Mouse (Mus musculus): ENCODE data around the gene Gpr135.

Gpr135 gene

GRCm38 (mm10) chr12:72070327-72071269 is at the start of gene Gpr135:
Gpr135 (minus strand) TSS chr12:72071125.
- in situ Hi-C loops (cut with MboI; ENCODE audit: low pct_unique_long_range_greater_than_20kb in 1 of 2, low sequenced_read_pairs in 2 of 2, unreplicated experiment in 1 of 2) = loop anchor here in 1 of 2 experiments (25.0 kb wide), 1 partner anchor 592 kb away; the partner anchor contains the start of gene Dhrs7

- in situ Hi-C loops (cut with MboI; ENCODE audit: low pct_unique_long_range_greater_than_20kb in 1 of 2, low sequenced_read_pairs in 2 of 2, unreplicated experiment in 1 of 2) = loop anchor here (25.0 kb wide), 2 partner anchors 121 to 296 kb away; partner anchors contain the start of gene Rtn1 (in 1 of the 2)
Measured at GRCm38 (mm10) chr12:72115686-72116345, 44.9 kb upstream of the Gpr135 start.

- in situ Hi-C loops (cut with MboI; ENCODE audit: low pct_unique_long_range_greater_than_20kb in 1 of 2, low sequenced_read_pairs in 2 of 2, unreplicated experiment in 1 of 2) = loop anchor here (25.0 kb wide), 2 partner anchors 122 to 297 kb away; partner anchors contain the start of gene Rtn1 (in 1 of the 2)
Measured at GRCm38 (mm10) chr12:72115126-72115525, 44.2 kb upstream of the Gpr135 start.

- in situ Hi-C loops (cut with MboI; ENCODE audit: low pct_unique_long_range_greater_than_20kb in 1 of 2, low sequenced_read_pairs in 2 of 2, unreplicated experiment in 1 of 2) = loop anchor here (10.0 to 25.0 kb wide), 3 partner anchors 133 to 308 kb away; partner anchors contain the start of gene Rtn1 (in 1 of the 2)
Measured at GRCm38 (mm10) chr12:72104525-72105281, 33.8 kb upstream of the Gpr135 start.

- in situ Hi-C loops (cut with MboI; ENCODE audit: low pct_unique_long_range_greater_than_20kb in 1 of 2, low sequenced_read_pairs in 2 of 2, unreplicated experiment in 1 of 2) = loop anchor here (10.0 to 25.0 kb wide), 3 partner anchors 133 to 308 kb away; partner anchors contain the start of gene Rtn1 (in 1 of the 2)
Measured at GRCm38 (mm10) chr12:72104027-72104426, 33.1 kb upstream of the Gpr135 start.

GRCm38 (mm10) chr12:72102776-72103175 is 31.9 kb upstream of the Gpr135 start:
- in situ Hi-C loops (cut with MboI; ENCODE audit: low pct_unique_long_range_greater_than_20kb in 1 of 2, low sequenced_read_pairs in 2 of 2, unreplicated experiment in 1 of 2) = loop anchor here (10.0 to 25.0 kb wide), 3 partner anchors 135 to 310 kb away; partner anchors contain the start of gene Rtn1 (in 1 of the 2)

GRCm38 (mm10) chr12:72096966-72097365 is 26.0 kb upstream of the Gpr135 start:
- in situ Hi-C loops (cut with MboI; ENCODE audit: low pct_unique_long_range_greater_than_20kb in 1 of 2, low sequenced_read_pairs in 2 of 2, unreplicated experiment in 1 of 2) = loop anchor here in 1 of 2 experiments (10.0 to 25.0 kb wide), 2 partner anchors 328 to 565 kb away; partner anchors contain the start of gene Dhrs7

- in situ Hi-C loops (cut with MboI; ENCODE audit: low pct_unique_long_range_greater_than_20kb in 1 of 2, low sequenced_read_pairs in 2 of 2, unreplicated experiment in 1 of 2) = loop anchor here in 1 of 2 experiments (10.0 to 25.0 kb wide), 2 partner anchors 335 to 572 kb away; partner anchors contain the start of gene Dhrs7
Measured at GRCm38 (mm10) chr12:72089802-72090201, 18.9 kb upstream of the Gpr135 start.

- in situ Hi-C loops (cut with MboI; ENCODE audit: low pct_unique_long_range_greater_than_20kb in 1 of 2, low sequenced_read_pairs in 2 of 2, unreplicated experiment in 1 of 2) = loop anchor here in 1 of 2 experiments (25.0 kb wide), 1 partner anchor 576 kb away; the partner anchor contains the start of gene Dhrs7
Measured at GRCm38 (mm10) chr12:72086166-72086825, 15.4 kb upstream of the Gpr135 start.

- in situ Hi-C loops (cut with MboI; ENCODE audit: low pct_unique_long_range_greater_than_20kb in 1 of 2, low sequenced_read_pairs in 2 of 2, unreplicated experiment in 1 of 2) = loop anchor here in 1 of 2 experiments (25.0 kb wide), 1 partner anchor 577 kb away; the partner anchor contains the start of gene Dhrs7
Measured at GRCm38 (mm10) chr12:72085329-72086165, 14.6 kb upstream of the Gpr135 start, which contains the start of the genes L3hypdh and Jkamp. L3hypdh (minus strand) TSS chr12:72085439. Jkamp (plus strand) TSS chr12:72085589.

- in situ Hi-C loops (cut with MboI; ENCODE audit: low pct_unique_long_range_greater_than_20kb in 1 of 2, low sequenced_read_pairs in 2 of 2, unreplicated experiment in 1 of 2) = loop anchor here in 1 of 2 experiments (25.0 kb wide), 1 partner anchor 577 kb away; the partner anchor contains the start of gene Dhrs7
Measured at GRCm38 (mm10) chr12:72085024-72085328, 14.1 kb upstream of the Gpr135 start.

- in situ Hi-C loops (cut with MboI; ENCODE audit: low pct_unique_long_range_greater_than_20kb in 1 of 2, low sequenced_read_pairs in 2 of 2, unreplicated experiment in 1 of 2) = loop anchor here in 1 of 2 experiments (25.0 kb wide), 1 partner anchor 578 kb away; the partner anchor contains the start of gene Dhrs7
Measured at GRCm38 (mm10) chr12:72084261-72085023, 13.5 kb upstream of the Gpr135 start.

GRCm38 (mm10) chr12:72083265-72083664 is 12.3 kb upstream of the Gpr135 start:
- in situ Hi-C loops (cut with MboI; ENCODE audit: low pct_unique_long_range_greater_than_20kb in 1 of 2, low sequenced_read_pairs in 2 of 2, unreplicated experiment in 1 of 2) = loop anchor here in 1 of 2 experiments (25.0 kb wide), 1 partner anchor 579 kb away; the partner anchor contains the start of gene Dhrs7

GRCm38 (mm10) chr12:72082370-72082769 is 11.4 kb upstream of the Gpr135 start:
- in situ Hi-C loops (cut with MboI; ENCODE audit: low pct_unique_long_range_greater_than_20kb in 1 of 2, low sequenced_read_pairs in 2 of 2, unreplicated experiment in 1 of 2) = loop anchor here in 1 of 2 experiments (25.0 kb wide), 1 partner anchor 580 kb away; the partner anchor contains the start of gene Dhrs7

GRCm38 (mm10) chr12:72081961-72082360 is 11.0 kb upstream of the Gpr135 start:
- in situ Hi-C loops (cut with MboI; ENCODE audit: low pct_unique_long_range_greater_than_20kb in 1 of 2, low sequenced_read_pairs in 2 of 2, unreplicated experiment in 1 of 2) = loop anchor here in 1 of 2 experiments (25.0 kb wide), 1 partner anchor 580 kb away; the partner anchor contains the start of gene Dhrs7

Measured in mouse embryonic stem cell (cell line).